Mouse (Mus musculus): ENCODE measurements at regions not wholly inside any gene's neighbourhood (a gene's known extent, or its start where the extent isn't known, plus 50 kb on each side); places are given as distances from the start of the nearest gene placed in this dataset.

DNA sequence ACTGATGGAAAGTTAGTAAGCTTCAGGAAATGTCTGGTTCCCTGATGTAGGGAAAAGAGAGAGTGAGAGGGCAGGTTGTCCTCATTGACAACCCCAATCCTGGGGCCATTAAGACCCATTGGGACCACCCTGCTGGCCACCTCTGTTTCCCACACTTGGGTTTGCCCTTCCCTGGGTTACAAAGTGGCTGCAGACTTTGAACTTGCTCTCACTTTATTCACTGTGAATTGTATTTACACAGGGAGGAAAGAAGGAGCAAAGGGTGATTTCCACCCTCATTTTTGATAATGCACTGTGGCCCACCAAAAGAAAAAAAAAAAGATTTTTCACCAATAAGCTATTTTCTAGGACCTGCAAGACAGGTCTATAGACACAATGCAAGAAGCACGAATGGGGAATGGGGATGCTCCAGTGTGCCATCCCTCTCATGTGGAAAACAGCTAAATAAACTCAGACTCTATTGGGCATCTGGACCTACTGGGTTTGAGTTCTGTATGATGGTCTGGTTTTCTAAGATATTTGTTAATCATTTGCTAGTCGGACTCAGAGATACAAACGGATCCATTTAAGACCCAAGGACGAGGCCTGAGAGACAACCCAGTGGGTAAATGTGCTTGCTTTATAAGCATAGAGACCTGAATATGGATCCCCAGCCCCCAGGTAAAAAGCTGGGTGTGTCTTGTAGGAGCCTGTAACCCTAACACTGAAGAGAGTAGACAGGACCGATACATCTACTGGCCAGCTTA, 50.2 kb upstream of the Ttc29 start:
- TF ChIP-seq CTCF (IDR thresholded peaks at IDR 0.05; ENCODE audit: extremely low read depth, insufficient read length, insufficient replicate concordance, low read depth, low read length) (no peak), POLR2A (IDR thresholded peaks at IDR 0.05; ENCODE audit: low read depth, low read length) (no peak)
- Histone ChIP-seq H3K36me3 (ENCODE audit: control insufficient read depth, insufficient read depth, low read length) (no peaks in the 10 kb centered on the region), H3K4me3 (ENCODE audit: low read depth, low read length) (no peak overlapping the region), H3K27ac (ENCODE audit: insufficient read depth, low read depth, low read length) (no peak overlapping the region), H3K4me1 (ENCODE audit: control insufficient read depth, insufficient read depth, insufficient read length, low read length) (peaks cover 8% of the 10 kb centered on the region; the same call in 1 of the 2 replicates), H3K27me3 (ENCODE audit: control insufficient read depth, insufficient read depth, low read length) (no peaks in the 10 kb centered on the region)
- WGBS = 31% methylated on average over 5 of the region's 5 CpGs

All from small intestine, adult 2 months (tissue).